Mouse (Mus musculus): ENCODE results near the gene Loxl1.

Gene Loxl1

DNA sequence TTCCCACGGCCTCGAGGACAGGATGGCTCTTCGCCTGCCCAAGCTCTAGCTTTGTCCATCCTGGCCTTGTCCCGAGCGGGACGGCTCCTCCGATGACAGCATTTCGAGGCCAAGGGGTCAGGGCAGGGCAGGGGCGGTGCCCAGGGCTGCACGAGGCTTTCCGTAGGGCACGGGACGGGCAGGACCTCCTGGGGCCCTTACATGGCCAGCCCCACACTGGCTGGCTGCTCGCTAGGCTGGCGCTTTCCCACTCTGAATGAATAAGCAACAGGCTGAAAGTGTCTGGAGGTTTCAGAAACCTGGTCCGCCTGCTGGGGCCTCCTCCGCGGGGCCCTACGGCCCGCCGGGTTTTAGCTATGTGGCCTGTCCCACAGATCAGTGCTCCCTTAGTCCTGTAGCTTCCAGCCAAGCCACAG is at the start of gene Loxl1:
Loxl1 (minus strand) TSS at position 243 of the 416 bp plus-strand sequence.
- no peak for DNase-seq (ENCODE audit: low spot score in 2 of 2)

- DNase-seq (ENCODE audit: low spot score in 2 of 2): no peak
Measured at GRCm38 (mm10) chr9:58361956-58362355, 49.0 kb upstream of the Loxl1 start.

DNA sequence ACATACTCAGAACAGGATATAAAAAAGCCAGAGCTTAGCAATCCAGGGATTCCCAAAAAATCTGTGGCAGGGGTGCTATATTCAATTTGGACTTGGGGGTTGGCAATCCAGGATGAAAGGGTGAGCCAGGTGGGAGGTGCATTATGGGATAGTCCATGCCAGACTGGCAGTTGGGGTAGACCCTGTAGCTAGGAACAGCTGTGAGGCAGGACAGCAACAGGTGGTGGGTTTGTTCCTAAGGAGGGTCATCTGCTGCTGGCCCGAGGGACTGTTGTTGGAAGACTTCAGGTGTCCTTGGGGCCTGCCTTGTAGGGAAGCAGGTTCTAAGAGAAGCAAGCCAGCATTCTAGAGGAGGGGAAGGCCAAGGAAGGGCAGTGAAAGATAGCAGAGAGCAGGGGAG is 48.4 kb upstream of the Loxl1 start:
- DNase-seq (ENCODE audit: low spot score in 2 of 2): no peak

DNA sequence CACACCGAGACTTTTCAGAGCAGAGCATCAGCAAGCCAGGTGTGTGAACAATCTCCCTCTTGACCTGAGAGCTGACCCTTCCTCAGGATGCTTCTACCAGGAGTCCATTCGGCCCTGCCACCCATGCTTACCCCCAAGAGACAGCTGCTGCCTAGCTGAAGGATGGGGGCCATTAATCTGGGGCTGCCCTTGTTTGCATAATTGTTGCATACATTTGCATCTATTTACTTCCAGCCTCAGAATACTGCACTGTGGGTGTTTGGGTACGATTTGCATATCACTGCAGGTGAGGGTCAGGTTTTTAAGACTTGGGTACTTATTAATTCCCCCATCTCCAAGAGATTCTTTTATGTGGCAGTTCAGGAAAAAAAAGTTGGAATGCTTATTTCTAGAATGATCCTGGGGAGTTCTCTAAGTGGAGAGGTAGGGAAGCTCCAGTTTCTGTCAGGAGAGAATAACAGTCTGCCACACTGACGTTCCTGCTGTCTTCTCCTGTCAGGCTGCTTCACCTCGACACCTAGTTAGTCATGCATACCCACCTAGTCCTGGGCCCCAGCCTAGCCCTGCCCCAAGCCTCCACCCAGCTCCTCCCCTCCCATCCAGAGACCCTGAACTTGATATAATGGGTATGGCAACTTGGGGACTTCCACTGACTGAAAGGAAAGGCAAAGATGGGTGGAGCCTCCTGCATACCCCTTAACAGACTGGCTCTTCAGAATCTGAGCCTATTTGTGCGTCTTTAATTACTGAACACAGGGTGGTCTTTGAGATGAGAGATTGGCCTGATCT is 42.5 kb upstream of the Loxl1 start:
- DNase-seq (ENCODE audit: low spot score in 2 of 2): no peak

GRCm38 (mm10) chr9:58354701-58355100 is 41.7 kb upstream of the Loxl1 start:
- no peak for DNase-seq (ENCODE audit: low spot score in 2 of 2)

DNA sequence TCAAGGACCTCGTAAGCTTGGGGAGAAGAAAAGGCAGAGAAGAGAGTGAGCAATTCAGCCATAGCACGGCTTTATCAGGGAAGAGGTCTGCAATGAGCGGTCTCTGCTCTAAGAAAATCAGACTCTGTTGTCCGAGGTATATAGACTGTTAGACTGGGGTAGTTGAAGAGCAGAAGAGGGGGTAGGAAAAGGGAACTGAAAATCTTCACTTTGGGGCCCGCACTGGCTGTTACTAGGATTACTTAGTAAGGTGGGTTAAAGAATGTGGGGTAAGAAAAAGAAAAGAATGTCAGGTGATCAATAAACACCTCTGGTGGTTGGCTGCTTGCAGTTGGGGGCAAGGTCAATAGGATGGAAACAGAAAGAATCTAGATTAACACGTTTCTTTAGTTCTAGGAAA is 40.2 kb upstream of the Loxl1 start:
- DNase-seq (ENCODE audit: low spot score in 2 of 2): no peak

DNA sequence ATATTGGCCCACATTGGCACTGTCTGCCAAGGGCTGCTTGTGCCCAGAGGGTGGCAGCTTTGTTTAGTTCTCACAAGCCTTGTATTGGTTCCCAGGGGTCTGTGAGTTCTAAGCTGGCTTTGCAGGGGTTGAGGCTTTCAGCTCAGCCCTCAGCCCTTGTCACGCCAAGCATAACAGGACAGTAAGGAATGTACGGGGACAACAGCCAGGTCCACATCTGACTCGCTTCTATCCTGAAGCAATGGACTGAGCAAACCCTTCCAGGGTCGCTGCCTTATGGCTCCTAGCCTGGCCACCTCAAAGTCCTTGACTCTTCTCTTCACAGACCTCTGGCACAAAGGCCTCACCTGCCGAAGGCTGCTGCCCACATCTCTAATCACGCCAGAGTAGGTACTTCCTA is 34.8 kb upstream of the Loxl1 start:
- no peak for DNase-seq (ENCODE audit: low spot score in 2 of 2)

GRCm38 (mm10) chr9:58346498-58346897 is 33.5 kb upstream of the Loxl1 start:
- no peak for DNase-seq (ENCODE audit: low spot score in 2 of 2)

- no peak for DNase-seq (ENCODE audit: low spot score in 2 of 2)
Measured at GRCm38 (mm10) chr9:58345963-58346362, 33.0 kb upstream of the Loxl1 start.

DNA sequence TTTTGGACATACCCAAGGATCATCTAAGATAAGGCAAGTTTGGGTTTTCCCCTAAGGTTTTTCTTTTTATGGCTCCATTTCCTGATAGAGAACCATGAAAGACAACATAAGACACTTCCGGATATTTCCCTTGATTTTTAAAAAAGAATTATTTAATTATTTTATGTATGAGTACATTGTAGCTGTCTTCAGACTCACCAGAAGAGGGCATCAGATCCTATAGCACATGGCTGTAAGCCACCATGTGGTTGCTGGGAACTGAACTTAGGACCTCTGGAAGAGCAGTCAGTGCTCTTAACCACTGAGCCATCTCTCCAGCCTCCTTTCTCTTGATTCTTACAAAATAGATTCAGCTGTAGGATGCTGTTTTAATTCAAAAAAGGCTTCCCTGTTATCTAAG is 28.8 kb upstream of the Loxl1 start:
- DNase-seq (ENCODE audit: low spot score in 2 of 2): no peak

DNA sequence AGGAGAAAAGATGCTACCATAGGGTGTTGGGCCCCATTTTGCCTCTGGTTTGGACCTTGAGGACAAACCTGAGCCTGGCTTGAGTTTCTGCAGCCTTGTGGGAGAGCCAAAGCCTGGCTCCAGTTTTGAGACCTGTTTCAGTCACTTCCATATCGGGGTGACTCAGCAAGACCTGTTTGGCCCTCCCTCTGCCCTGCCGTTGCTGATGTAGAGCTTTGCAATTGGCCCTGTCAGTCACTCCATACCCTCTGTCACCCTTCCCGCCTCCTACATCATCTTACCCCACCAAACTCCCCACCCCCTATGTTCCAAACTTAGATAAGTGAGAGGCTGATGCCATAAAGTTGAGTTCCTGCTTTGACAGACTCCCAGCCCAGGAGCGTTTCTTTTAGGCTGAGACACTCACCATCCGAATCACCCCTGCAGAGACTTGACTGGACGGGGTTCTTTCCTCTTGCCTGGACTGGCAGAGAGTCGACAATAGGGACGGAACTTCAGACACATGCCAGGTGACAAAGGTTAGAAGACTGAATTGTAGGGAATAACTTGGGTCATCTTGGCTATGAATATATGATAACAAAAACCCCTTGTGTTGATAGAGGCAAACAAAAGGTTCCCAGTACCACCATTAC is 23.8 kb upstream of the Loxl1 start:
- DNase-seq (ENCODE audit: low spot score in 2 of 2): no peak

DNA sequence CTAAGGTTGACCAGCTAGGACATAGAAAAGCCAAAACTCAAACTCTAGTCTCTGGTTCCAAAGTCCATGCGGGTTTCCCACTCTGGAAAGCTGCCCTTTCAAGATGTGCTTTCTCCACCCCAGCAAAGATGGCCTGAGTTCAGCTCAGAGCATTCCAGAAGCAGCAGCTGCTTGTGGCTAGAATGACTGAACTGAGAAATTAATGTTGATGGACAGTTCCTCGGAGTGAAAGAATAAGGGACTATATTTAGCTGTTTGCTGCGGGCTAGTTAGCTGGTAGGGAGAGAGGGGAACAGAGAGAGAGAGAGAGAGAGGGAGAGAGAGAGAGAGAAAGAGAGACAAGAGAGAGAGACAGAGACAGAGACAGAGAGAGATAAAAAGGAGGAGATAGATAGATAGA is 18.3 kb upstream of the Loxl1 start:
- no peak for DNase-seq (ENCODE audit: low spot score in 2 of 2)

DNA sequence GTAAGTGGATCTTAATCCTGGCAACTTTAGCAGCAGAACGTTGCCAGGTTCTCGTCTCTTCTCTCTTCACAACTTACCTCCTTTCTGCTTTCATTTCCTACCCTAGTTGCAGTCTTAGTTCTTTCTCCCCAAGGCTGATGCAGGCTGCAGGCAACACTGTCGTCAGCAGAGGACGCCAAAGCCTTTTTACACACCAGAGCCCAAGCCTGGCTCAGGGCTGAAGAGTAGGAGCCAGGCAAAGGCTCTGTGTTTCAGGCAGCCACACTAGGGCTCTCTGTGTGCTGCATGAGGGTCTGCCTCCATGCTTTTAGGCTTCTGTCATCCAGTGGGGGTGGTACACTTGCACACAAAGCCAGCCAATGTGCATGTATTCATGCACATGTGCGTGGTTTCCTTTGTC is 17.3 kb upstream of the Loxl1 start:
- DNase-seq (ENCODE audit: low spot score in 2 of 2): no peak

DNA sequence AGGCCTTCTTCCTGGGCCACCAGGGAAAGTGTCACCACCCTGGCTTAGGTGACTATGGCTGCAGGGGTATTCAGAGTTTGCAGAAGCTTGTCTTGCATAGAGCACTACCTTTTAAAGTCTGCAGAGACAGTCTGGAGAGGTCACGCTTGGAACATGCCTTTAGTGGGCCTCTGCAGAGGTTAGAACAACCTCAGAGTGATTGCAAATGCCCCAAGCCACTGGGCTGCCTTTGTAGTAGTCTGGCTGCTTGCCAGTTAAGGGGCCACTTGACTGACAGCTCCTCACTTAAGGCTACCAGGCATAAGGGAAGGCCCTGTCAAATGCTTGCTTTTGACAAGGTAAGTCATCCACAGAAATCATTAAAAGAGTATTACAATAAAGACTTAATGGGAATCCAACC is 14.4 kb upstream of the Loxl1 start:
- DNase-seq (ENCODE audit: low spot score in 2 of 2): no peak

- no peak for DNase-seq (ENCODE audit: low spot score in 2 of 2)
Measured at GRCm38 (mm10) chr9:58326477-58327180, 13.6 kb upstream of the Loxl1 start.

DNA sequence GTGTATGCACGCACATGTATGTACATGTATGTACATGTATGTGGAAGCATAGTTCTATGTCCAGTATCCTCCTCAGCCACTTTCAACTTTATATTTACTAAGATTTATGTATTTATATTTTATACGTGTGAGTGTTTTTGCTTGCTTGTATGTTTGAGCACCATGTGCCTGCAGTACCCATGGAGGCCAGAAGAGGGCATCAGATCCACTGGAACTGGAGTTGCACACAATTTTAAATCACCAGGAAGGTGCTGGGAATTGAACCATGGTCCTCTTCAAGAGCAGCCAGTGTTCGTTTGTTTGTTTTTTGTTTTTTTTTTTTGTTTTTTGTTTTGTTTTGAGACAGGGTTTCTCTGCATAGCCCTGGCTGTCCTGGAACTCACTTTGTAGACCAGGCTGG is 8.7 kb upstream of the Loxl1 start:
- DNase-seq (ENCODE audit: low spot score in 2 of 2): no peak

DNA sequence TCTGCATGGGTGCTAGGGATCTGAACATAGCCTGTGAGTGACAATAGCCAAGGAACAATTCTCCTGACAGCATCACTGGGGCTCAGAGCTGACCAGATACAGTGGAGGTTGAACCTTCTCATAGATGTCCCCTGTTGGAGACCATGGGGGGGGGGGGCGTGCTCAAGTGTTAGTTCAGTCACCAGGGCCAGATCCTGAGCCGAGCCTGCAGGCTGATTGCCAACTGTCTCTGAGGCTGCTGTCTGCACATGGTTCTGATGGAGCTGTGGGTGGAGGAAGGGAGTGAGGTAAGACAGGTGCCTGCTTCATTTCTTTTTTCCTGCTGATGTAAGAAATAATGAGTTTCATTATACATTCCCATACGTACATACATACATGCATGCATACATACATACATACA is 5.3 kb upstream of the Loxl1 start:
- no peak for DNase-seq (ENCODE audit: low spot score in 2 of 2)

DNA sequence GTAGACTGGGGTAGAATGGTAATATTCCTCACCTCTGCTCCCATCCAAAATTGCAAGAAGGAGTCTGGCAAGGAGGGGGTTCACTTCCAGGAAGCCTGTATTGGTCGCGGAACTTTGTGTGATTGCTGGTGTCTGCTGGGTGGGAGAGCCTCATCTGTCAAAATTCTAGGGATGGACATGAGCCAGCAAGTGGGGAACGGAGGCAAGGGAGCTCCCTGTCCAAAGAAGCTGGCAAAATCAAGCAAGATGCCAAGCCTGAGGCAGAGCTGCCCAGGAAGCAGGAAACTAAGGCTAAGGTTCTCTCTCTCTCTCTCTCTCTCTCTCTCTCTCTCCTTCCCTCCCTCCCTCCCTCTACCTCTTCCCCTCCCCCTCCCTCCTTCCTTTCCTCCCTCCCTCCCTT is 4.4 kb upstream of the Loxl1 start:
- no peak for DNase-seq (ENCODE audit: low spot score in 2 of 2)

- no peak for DNase-seq (ENCODE audit: low spot score in 2 of 2)
Measured at GRCm38 (mm10) chr9:58316784-58317183, 3.8 kb upstream of the Loxl1 start.

GRCm38 (mm10) chr9:58315850-58316249 is 2.9 kb upstream of the Loxl1 start:
- DNase-seq (ENCODE audit: low spot score in 2 of 2): no peak

- no peak for DNase-seq (ENCODE audit: low spot score in 2 of 2)
Measured at GRCm38 (mm10) chr9:58314682-58315360, 1.8 kb upstream of the Loxl1 start.

DNA sequence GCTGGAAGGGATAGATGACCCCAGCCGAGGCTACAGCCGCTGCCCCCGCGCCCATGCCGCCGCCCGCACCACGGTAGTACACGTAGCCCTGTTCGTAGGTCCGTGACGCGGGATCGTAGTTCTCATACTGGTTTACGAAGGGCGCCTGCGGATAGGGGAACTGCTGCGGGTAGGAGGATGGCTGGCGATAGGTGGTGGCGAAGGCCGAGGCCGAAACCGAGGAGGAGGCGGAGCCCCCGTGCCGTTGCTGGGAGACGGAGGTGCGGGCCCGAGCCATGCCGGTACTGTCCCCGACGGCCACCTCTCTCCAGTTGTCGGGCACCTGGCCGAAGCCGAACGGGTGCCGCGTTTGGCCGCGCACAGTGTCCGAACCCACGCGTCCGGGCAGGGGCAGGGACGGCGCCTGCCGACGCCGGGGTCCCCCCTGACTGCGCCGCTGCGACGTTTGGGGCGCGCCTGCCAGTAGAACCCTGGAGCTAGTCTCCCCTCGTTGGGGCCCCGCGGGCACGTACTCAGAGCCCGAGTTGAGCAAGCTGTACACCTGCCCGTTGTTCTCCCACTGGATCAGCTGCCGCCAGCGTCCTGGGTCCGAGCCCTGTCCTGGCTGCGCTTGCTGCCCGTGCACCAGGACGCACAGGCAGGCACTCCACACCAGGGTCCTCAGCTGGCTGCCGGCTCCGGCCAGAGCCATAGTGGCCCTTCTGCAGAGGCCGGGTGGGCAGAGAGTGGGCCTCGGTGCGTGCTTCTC is 616 bp downstream of the Loxl1 start:
- no peak for DNase-seq (ENCODE audit: low spot score in 2 of 2)
